Mouse (Mus musculus): ENCODE measurements around the gene Samd14.

Samd14 gene

DNA sequence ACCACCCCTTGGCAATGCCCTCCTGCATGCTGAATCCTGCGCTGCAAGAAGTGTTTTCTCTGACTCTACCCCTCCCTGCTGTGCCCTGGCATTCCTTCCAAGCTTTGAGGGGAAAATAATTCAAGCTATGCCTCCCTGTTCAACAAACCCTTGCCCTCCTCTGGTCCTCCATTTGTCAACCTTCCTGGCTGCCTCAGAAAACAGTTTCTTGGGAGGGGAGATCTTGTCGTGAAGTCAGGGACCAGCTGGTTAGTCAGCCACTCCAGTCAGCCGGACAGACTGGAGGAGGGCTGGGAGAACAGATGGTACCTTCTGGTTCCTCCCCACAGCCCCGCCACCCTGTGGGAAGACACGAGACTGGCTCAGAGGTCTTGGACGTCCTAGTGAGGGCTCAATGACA is 27.6 kb downstream of the Samd14 start:
- no peak for DNase-seq

DNA sequence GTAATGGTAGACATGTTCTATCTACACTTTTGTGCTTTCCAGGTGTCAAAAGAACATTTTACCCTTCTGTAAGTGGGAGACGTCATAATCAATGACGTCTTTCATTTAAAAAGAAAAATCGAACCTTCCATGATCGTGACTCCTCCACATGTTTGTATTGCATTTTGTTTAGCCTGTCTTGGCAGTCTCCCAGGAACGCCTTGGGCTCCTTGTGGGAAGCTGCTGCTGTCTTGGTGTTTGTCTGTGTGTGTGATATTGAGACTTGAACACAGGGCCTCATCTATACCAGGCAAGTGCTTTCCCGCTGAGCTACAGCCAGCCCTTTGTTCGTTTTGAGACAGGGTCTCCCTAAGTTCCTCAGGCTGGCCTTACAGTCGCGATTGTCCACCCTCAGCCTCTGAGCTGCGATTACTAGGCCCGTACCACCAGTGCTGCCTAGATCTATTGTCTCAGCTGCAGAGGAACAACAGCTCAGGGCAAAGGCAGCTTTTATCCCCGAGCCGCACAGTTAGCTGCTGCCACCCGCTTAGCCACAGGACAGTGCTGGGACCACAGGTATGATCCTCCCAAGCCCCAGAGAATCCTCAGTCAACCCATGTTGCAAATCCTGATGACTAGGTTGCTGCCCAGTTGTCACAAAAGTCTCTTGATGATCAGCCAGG is 28.6 kb downstream of the Samd14 start:
- DNase-seq, result no peak

DNA sequence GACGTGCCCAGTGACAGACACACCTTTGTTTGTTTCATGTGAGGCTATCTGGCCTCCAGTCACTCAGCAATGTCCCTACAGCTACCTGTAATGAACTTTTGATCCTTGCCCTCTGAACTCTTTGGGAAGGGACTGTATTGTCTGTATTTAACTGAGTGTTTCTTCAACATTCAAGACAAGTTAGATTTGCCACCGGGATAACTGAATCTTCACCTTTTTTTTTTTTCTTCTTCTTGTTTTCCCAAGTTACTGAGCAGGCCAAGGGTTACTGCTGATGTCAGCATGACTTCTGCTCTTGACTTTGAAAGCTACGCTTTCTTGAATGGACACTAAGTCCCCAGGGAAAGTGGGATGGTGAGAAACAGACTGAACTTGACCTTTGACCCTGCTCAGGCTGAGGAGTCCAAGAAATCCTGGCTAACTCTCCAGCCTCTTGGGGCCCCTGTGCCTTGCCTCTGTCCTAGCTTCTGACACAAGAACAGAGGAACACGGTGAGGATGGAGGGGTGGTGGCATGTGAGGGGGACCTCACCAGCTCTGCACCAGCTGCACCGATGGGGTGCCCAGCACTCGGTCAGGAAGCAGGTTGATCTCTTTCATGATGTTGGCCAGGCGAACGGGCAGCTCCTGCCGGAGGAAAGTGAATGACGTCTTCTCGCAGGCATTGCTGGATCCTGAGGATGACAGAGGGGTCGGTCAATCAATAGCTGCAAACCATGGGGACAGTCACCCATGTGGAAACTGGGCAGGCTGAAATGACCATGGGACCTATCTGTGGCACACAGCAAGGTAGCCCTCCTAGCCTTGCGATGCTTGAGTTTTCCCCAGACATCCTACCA is 29.4 kb downstream of the Samd14 start:
- peak; percentile 77 to 89 for DNase-seq

DNA sequence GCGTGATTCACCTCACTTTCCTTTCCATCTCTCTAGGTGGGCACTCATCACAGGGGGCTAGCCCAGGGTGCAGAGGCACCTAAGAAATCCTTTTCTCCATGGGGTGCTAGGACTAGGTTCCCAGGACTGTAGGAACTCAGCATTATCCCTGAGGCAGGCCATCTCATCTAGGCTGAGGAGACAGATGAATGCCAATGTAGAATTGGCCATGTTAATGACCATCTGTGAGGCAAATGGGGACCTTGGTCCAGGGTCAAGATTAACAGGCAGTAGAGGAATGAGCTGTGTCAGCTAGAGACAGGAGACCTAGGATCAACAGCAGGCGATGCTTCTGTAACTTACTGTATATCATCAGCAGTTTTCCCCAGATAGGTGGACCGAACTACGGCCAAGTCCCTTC is 30.1 kb downstream of the Samd14 start:
- peak; percentile 51 to 75 for DNase-seq

DNA sequence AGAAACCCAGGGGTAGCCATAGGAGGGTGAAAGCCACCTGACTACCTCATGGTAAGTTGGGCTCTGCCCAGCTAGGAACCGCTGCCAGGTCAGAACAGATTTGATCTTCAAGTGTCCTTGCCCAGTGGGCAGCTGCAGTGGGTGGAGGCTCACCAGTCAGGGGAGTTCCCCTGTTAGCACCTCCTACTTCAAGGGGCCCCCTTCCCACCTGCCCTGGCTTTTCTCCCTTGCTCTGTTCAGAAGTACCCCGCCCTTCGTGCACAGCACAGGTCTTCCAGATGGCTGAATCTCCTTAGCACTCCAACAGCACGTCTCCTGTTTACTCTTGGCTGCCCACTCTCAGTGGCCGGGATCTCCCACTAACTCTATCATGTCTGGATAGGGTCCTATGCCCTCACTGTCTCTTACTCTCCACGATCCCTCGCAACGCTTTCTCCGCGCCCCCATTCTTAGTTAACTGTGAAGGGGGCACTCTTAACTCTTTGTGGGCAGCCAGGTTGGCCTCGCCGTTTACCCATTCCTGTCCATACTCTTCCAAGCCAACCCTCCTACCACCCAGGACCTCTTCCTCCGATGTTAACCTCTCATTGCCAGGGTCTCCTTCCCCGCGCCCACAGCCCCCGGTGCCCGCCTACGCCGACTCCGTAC is 30.9 kb downstream of the Samd14 start:
- peak; percentile 90 to 97 for DNase-seq

DNA sequence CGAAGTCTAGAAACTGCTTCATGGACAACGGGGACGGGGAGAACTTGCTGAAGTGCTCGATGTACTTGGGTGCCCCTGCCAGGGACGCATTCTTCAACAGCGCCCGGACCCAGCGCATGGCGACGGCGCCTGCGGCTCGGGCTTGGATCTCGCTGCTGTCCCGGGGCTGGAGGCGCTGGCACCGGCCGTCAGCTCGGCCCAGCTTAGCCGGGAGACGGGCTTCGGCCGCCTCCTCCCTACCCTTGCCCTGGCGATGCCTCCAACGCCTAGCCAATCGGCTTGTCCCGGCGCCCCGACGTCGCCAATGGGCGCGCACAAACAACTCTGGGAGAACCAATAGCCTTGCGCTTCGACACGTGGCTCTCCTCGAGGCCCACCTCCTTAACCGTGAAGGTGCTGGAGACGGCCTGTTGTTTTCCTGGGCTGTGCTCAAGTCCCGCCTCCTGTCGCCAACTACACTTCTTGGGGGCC is 31.5 kb downstream of the Samd14 start, which contains the start of gene Pdk2:
TSS of gene Pdk2 (minus strand) at position 216 of the 471 bp plus-strand sequence.
- DNase-seq, result peak; percentile 96 to 100

DNA sequence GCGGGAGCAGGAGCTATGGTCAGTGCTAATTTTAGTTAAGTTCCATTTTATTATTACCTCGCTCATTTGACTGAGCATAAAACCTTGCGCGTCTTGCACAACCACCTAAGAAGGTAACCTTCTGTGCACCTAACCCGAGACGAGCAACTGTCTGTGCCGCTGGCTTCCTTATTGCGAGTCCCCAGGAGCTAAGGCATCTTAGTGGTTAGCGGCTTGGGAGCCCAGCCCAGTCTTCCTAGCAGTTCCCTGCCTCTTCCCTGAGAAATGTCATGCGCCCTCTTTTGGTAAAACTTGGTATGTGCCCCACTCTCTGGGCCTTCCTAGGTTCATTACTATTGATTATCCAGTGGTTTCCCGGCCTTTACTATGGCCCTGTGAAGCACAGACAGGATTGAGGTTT is 32.4 kb downstream of the Samd14 start:
- peak; percentile 93 to 94 for DNase-seq

DNA sequence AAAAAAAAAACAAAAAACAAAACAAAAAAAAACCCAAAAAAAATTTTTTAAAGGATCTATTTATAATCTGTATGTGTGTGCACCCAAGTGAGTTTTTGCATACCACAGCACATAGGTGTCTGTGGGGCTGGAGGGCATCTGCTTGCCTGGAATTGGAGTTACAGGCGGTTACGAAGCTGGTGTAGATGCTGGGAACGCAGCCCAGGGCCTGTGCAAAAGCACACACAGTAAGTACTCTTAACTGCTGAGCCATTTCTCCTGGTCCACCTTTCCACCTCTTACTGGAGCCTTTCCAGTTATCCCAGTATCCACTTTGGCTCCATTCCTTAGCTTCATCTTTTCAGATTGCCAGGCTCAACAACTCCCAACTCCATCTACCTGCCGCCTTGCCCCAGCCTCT is 33.4 kb downstream of the Samd14 start:
- peak in 1 of 2 experiments; percentile 35 for DNase-seq

DNA sequence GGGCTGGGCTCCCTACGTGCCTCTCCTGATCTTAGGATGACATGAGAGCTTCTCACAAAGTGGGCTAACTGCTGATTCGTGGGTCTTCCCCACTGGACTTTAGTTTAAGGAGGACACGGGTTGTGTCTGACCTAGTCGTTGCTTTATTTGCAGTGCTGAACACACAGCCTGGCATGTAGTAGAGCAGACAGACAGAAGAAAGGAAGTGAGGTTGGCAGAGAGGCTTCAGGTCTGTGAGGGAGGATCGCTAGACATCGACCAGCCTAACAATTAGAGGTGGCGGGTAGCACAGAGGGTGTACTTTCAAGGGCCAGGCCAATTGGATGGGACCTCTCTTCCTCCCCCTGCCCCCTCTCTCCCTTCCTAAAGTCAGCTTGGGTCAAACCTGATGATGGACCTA is 33.9 kb downstream of the Samd14 start:
- peak in 1 of 2 experiments; percentile 31 for DNase-seq

DNA sequence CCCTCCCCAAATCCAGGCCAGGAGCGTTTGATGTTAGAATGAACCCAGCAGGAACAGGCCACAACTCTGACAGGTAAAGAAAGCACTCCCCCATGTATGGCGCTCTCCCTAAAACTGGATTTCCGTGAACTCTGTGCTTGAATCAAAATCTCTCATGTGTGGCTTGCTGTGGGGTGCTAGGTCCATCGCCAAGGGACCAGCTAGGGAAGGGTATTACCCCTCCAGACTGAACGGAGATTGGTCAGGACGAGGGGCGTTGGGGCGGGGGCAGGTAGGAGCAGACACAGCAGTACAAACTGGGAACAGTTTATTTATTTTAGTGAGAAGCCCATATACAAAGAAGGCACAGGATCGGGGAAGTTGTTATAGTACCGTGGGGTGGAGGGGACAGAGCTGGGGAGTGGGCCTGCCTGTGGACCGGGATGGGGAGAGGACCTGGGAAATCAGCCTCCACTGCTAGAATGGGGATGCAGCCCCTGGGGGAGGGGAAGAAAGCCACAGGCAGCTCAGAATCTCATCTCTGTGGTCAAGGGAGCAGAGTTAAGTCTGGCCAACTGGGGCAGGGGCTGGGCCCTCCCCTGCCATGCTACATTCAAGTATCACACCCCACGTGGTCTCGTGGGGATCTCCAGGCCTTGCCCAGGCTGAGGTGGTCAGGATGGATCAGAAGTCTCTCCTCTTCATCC is 34.6 kb downstream of the Samd14 start:
- peak in 1 of 2 experiments; percentile 33 for DNase-seq

DNA sequence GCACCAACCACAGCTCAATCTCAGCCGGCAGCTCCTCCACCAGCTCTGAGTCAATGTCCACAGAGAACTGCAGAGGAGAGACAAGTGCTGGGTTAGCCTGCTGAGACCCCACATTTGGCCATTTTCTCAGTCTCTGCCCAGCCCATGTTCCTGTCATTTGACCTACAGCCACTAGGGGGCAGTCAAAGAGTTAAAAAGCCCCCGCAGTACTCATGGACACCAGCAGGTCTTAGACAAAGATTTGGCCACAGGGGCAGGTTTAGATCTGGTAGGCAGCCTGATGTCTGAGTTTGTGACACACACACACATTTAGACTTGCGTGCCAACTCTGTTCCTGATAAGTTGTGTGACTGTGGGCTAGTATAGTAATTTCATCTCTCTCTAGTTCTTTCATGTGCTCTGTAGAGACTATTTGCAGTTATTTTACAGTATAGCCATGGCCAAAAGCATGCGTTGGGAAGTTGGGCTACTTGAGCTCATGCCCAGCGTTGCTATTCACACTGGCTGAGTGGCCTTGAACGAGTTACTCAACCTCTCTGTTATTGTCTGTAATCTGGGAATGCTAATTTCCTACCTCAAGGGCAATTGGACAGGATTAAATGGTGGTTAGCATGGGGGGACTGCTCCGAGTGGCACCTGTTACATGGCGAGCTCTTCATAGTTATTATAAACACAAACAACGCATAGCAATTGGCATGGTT is 37.5 kb downstream of the Samd14 start:
- peak; percentile 55 to 65 for DNase-seq

DNA sequence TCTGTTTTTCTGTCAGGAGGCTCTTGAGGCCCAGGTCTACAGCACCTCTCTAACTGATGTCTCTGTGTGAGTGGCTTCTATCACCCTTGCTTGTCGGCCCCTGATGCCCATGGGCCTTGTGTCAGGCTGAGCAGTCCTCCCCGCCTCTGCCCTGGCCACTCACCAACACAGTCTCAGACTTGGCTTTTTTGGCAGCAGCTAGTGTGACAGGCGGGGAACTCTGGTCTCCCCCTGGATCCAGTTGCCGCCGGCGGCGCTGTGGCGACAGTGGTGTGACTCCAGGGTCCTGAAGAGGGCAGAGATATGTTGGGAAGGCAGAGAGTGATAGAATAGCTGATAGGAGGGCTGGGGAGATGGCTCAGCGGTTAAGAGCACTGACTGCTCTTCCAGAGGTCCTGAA is 43.4 kb downstream of the Samd14 start:
- no peak for DNase-seq

DNA sequence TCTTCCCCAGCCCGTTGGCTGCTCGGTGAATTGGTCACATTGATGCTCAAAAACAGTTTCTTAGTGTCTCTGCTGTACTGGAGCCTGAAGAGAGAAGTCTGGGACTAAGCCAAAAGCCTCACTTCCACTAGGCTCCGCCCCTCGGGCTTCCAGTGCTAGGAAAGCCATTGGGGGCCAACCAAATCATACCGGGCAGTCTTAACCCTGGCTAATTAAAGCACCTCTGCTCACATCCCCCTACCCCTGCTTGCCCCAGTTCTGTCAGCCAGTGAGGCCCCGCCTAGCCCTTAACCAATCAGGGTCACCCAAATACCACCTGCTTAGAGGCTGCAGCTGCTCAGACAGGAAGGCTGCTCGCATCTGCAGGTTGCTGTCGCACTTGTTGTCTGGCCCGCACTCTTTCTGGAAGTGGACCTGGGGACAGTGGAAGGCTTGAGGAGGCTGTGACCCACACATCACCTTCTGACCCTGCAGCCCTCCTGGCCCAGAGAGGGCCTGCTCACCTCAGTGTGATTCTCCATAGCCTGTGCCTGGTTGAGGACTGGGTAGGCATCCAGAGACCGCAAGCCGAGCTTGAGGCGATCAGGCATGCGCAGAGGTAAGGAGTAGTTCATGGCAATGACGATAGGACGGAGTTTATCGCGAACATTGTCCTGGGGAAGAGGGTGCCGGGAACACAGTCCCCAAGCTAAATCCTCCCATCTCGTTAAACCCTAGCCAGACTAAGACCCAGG is 47.3 kb downstream of the Samd14 start:
- no peak for DNase-seq

DNA sequence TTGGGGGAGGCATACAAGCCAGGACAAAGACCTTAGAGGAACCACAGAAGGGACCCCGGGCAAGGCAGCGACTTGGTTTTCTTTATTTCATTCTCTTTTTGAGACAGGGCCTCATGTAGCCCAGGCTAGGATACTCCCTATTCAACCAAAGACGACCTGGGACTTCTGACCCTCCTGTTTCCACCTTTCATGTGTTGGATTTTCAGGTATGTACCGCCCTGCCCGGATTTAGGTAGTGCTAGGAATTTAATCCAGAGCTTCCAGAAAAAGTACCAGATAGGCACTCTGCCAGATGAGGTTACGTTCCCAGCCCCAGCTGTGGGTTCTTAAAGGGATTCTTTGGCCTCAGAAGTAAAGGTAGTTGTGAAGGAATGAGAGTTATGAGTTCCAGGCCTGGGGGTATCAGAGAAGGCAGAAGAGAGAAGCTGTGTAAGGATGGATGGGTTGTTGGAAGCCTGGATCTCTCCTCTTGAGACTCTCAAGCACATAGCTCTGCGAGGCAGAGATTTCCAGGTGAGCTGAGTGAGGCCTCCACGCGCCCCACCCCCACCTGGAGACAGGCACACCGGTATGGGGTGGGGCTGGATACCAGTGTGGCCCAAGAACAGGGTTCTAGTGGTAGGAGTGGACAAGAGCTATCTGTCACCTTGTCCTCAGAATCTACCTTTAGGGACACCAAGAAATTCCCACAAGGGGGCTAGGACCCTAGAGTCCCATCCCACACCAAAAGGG is 59.7 kb downstream of the Samd14 start:
- no peak for DNase-seq

DNA sequence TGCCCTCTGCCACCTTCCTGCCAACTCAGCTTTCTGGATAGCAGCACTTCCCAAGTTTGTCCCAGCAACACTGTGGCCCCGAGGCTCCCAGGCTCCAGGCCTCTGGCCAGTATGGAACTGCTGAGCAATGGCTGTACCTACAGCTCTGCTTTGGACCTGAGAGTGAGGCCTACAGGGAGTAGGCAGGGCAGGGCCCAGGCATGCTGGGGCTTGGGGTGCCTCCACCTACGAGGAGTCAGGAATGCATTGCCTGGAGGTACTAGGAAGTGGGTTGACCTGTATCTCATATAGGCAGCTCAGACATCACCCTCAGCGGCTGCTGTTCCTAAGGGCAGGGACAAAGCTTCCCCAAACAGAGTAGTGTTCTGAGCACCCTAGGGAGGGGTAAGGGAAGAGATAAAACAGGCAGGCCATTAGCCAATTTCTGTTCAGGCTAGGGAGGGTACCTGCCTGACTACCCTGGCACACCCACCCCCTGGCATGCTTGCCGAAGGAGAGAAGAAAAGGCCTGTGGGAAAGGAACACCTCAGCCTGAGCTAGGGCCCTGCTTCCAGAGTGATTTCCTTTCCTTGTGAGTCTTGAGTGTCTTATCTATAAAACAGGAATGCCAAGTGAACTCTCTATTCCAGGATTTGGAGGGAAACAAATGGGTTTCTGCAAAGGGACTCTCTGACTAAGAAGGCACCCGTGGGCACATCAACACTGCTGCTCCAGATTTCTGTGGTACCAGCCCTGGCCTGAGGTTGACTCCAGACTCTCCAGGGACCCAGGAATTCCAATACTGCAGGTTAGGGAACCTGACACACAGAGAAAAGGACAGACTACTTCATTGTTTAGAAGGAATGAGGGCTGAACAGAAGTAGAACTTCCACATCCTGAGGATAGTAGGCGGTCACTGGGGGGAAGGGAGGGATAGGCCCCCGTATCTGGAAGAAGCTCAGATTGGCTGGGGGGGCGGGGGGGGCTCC is 60.7 kb downstream of the Samd14 start:
- no peak for DNase-seq

DNA sequence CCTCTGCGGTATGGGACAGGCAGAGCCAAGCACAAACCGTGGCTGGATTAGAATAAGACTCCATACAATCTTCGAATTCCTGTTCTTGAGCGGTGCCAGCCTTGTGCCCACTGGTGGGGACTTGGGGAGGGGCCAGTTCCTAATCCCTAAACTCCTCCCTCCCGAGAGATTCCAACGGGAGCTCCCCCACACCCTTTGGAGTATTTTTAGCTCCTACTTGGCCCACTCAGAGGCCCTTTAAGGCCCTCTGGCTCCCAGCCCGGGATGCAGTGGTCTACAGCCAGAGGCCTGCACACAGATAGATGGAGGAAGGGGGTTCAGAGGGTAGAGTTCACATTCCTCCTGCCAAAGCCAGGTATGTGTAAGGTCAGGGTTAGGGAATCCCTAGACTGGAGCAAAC is 61.6 kb downstream of the Samd14 start:
- DNase-seq, result peak; percentile 43 to 55

DNA sequence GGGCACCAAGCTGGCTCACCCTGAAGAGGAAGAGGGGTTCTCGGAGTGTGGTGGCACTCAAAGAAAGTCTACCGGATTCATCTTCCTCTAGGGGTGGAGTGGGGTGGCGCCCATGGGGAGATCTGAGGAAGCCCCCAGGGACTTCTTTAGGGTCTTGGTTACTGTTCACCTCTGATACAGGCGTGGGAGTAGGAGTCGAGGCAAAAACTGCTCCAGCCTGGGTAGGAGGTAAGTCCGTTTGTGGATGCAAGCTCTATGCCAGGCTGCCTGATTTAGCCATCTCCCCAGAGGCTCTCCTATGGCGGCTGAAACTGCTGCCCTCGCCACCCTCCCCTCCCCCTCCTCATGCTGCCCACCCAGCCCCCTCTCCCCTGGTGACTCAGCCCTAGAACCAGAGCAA is 62.5 kb downstream of the Samd14 start:
- DNase-seq, result no peak

DNA sequence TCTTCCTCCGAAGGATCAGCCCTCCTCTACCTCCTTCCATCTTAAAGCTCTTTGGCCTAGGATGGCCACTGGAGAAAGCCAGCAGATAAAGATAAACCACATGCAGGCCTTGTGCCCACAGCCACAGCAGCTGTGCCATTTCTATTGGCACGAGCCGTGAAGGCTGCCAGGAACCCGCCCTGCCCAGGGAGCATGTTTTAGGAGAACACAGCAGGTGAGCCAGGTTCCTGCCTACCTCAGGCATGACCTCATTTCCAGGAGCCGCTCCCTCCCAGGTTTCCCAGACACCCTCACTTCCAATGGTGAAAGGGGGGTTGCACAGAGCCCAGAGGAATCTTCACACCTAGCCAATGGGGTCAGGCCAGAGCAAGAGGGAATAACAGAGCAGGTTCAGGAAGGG is 63.1 kb downstream of the Samd14 start:
- DNase-seq, result peak; percentile 55 to 79

DNA sequence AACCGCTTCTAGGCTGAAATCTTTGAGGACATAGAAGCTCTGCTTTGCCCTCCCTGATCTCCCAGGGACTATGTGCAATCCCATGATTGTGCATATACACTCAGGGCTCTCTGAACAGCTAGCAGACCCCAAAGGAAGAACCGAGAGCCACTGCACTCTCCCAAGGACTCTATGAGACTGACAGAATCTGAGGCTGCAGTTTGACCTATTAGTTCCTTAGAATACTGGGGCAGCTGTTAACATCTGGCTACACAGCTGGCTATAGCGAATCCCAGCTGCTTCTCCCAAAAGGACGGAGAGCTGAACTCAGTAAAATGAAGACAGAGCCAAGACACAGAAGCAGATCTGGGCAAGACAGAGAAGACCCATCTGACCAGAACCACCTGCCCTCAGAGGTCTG is 64.2 kb downstream of the Samd14 start:
- DNase-seq, result no peak

DNA sequence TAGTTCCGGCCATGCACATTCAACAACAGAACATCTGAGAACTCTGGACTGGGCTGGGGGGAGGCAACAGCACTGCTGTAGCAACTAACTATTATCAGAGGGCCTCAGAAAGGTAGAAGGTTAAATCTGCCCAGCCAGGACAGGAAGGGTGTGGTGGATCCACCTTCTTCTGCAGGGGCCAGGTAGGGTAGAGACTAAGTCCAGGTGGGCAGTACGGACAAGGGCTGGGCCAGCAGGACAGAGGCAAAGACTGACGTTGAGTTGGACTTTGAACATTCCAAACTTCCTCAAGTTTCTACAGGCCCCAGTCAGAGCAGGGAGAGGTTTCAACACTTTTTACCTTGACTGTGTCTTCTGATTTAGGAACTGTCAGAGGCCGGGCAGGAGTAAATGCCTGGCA is 65.0 kb downstream of the Samd14 start:
- peak in 1 of 2 experiments; percentile 65 for DNase-seq
